Mouse (Mus musculus) liver, postnatal 0 days (tissue): ENCODE results near the gene Gm20388. TPM values are rescaled to one million over a fixed set of nuclear protein-coding genes. Genes with fewer than 3 reads are reported as not detected.

Experiments
- ATAC-seq: fragments of 200-750 bp; cut with Nextera tagmentation; 2 replicates; pipeline ENCODE4 v1.8.0; 2017; ENCODE audit warnings: mild to moderate bottlenecking, moderate library complexity
- DNase-seq: peaks from one replicate; pipeline ENCODE4 v3.0.0-alpha.2; 2016
- H3K27ac ChIP-seq: fragments of 300-500 bp; sonication (generic); 2 replicates; pipeline ENCODE4 v1.5.1; 2014; ENCODE audit warnings: antibody characterized with exemption, moderate library complexity, mild to moderate bottlenecking, low read depth
- H3K27me3 ChIP-seq: fragments of 300-500 bp; sonication (generic); 2 replicates; pipeline ENCODE4 v1.6.1; 2014; ENCODE audit warnings: low read length, control low read depth, mixed read lengths; ENCODE audit not compliant: insufficient read depth
- H3K36me3 ChIP-seq: fragments of 300-500 bp; sonication (generic); replicated peaks from 2 replicates; pipeline ENCODE4 v1.6.1; 2014; ENCODE audit warnings: mild to moderate bottlenecking, control low read depth, low read length, moderate library complexity, mixed read lengths; ENCODE audit not compliant: insufficient read depth
- H3K4me1 ChIP-seq: fragments of 300-500 bp; sonication (generic); 2 replicates; pipeline ENCODE4 v1.6.1; 2014; ENCODE audit warnings: antibody characterized with exemption, mild to moderate bottlenecking, control low read depth; ENCODE audit not compliant: insufficient read depth
- H3K4me2 ChIP-seq: fragments of 300-500 bp; sonication (generic); 2 replicates; pipeline ENCODE4 v1.6.1; 2014; ENCODE audit warnings: low read depth, mild to moderate bottlenecking, low read length, moderate library complexity, mixed read lengths
- H3K4me3 ChIP-seq: fragments of 300-500 bp; sonication (generic); 2 replicates; pipeline ENCODE4 v1.5.1; 2014; ENCODE audit warnings: low read depth, low read length
- H3K9ac ChIP-seq: fragments of 300-500 bp; sonication (generic); replicated peaks from 2 replicates; pipeline ENCODE4 v1.6.1; 2014; ENCODE audit warnings: mild to moderate bottlenecking, moderate library complexity
- H3K9me3 ChIP-seq: fragments of 300-500 bp; sonication (generic); 2 replicates; pipeline ENCODE4 v1.6.1; 2016; ENCODE audit warnings: mild to moderate bottlenecking, control low read depth, low read length, mixed read lengths
- CTCF ChIP-seq: sonication (generic); IDR thresholded peaks from 2 replicates; pipeline ENCODE4 v1.5.1; 2016; ENCODE audit warnings: antibody characterized with exemption, low read depth
- EP300 ChIP-seq: IDR thresholded peaks from 2 replicates; pipeline ENCODE4 v1.6.1; 2016; ENCODE audit warnings: antibody characterized with exemption, low read depth, mild to moderate bottlenecking
- WGBS: fragments of 180-500 bp; shearing (Covaris S2); extraction: QIAGEN DNeasy Blood & Tissue Kit; methylation state at CpG from one replicate; pipeline ENCODE4 v1.1.7; 2014; ENCODE audit not compliant: insufficient replicate concordance; 5-methylcytosine and 5-hydroxymethylcytosine counted together
- polyA plus RNA-seq: library from polyadenylated mRNA; unstranded; fragments of >200 nt; fragmentation: Nextera tagmentation; extraction: Ambion mirVana; gene quantifications from 2 replicates; pipeline ENCODE4 v1.2.1, GENCODE M21; 2015

The Gm20388 gene
- polyA plus RNA-seq, 1 experiment from 2014 or later: not detected

DNA sequence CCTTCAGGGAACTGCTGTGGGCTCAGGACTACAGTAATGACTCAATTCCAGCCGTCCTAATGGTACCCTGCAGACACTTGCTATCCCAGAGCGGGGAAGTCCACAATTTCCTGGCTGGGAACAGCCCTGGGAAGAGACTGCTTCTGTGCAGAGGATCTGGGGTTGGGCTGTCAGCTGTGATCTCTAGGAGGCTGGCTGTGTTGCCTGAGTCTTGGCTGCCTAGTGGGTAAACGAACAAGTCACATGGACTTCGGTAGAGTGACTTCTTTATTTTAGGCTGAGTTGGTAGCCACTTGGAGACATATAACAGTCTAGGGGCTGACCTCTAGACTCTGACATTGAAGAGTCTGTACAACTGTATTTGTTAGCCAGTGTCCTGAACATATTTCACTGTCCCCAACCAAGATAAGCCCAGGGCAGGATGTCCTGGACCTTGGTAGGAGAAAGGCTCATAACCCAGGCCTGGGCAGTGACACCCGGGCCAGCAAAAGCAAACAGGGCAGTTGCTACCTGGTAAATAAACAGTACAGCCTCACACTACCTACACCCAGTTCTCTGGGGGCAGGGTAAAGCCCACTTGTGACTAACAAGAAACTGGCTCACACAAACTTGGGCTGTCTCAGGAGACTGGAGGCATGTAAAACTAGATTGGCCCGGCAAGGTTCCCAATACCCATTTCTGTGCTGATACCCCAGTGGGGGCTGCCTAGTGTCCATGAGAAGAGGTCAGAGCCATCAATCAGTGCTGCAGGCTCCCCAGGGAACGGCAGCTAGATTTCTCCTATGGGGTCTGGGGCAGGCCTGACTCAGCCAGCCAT is 3331.7 kb downstream of the Gm20388 start:
- Histone ChIP-seq H3K36me3 (peaks cover 16% of the 10 kb centered on the region), H3K27me3 (no peaks in the 10 kb centered on the region), H3K4me3 (no peak overlapping the region), H3K27ac (peak overlapping the region; percentile 79), H3K4me1 (peaks cover 21% of the 10 kb centered on the region), H3K4me2 (no peak overlapping the region), H3K9me3 (no peaks in the 10 kb centered on the region), H3K9ac (0 out of 2 replicates have a peak overlapping the region, but pooled peaks have one; percentile 26)
- no peak for DNase-seq
- TF ChIP-seq EP300: no peak
- no peak for TF ChIP-seq CTCF
- peak; percentile 71 for ATAC-seq
- 65% methylated on average over 7 of the region's 7 CpGs for WGBS

DNA sequence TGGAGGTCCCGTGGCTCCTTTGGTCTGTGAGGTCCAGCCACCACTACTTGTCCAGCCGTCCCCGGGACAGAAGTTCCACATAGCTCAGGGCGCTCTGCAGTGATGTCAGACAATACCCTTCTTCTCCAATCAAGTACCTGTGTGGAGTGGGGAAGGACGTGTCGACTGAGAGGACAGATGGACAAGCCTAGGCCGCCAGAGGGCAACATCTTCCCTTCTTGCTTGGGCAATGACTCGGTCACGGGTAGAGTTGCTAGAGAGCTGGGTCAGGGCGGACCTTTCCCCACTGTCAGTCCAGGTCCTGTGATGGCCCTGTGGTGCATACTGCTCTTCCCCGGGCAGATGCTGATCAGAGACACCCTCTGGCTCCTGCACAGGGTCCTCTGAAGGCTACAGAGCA is 3332.4 kb downstream of the Gm20388 start:
- H3K4me2 ChIP-seq: no peak overlapping the region
- no peak overlapping the region for H3K4me3 ChIP-seq
- DNase-seq: peak; percentile 53
- TF ChIP-seq CTCF: peak; percentile 58
- no peak for TF ChIP-seq EP300
- no peaks in the 10 kb centered on the region for H3K9me3 ChIP-seq
- H3K9ac ChIP-seq: no peak overlapping the region
- peak; percentile 15 for ATAC-seq
- H3K27me3 ChIP-seq: no peaks in the 10 kb centered on the region
- H3K27ac ChIP-seq: peak overlapping the region; percentile 79; the same call in 1 of the 2 replicates
- peaks cover 23% of the 10 kb centered on the region for H3K36me3 ChIP-seq
- peaks cover 21% of the 10 kb centered on the region for H3K4me1 ChIP-seq
- WGBS: 64% methylated on average over 11 of the region's 11 CpGs

DNA sequence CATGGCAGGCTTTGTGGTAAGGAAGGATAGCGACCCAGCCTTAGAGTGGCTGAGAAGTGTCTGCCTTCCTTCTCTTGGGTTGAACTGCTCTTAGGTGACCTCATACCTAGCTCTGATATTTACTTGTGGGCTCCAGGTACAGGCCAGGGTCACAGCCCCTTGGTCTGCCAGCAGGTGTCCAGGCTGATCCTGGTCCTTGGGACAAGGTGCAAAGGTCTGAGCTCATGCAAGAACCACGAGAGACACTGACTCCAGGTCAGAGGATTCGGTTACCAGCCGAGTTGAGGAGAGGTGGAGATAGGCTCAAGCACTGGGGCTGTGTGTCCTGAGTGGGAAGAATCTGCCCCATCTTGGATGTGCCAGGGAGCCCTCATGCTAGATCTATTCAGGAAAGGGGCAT is 3333.7 kb downstream of the Gm20388 start:
- 0 out of 2 replicates have a peak overlapping the region, but pooled peaks have one; percentile 16 for H3K9ac ChIP-seq
- H3K4me2 ChIP-seq: no peak overlapping the region
- peaks cover 35% of the 10 kb centered on the region for H3K36me3 ChIP-seq
- TF ChIP-seq EP300: no peak
- no peak for TF ChIP-seq CTCF
- 73% methylated on average over 4 of the region's 4 CpGs for WGBS
- peak overlapping the region; percentile 61; the same call in 1 of the 2 replicates for H3K27ac ChIP-seq
- peaks cover 21% of the 10 kb centered on the region for H3K4me1 ChIP-seq
- DNase-seq (no peak), ATAC-seq (peak; percentile 79)
- H3K9me3 ChIP-seq: no peaks in the 10 kb centered on the region
- no peaks in the 10 kb centered on the region for H3K27me3 ChIP-seq
- no peak overlapping the region for H3K4me3 ChIP-seq

DNA sequence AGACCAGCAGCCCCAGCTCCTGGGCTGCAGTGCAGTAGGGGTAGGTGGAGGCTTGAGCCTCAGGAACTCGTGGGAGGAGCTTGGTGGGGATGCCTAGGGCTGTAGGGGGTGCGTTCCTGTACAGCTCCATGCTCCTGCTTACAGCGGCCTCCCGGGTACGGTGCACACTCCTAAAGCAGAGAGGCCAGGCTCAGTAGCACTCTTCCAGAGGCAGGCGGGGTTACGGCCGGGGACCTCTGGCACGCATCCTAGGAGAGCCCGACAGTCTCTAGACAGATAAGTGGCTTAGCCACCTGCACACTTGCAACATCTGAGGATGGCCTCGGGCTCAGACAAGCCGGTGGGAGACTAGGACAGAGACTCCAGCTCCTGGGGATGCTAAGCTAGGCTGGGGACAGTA is 3334.9 kb downstream of the Gm20388 start:
- WGBS: 92% methylated on average over 12 of the region's 12 CpGs
- Histone ChIP-seq H3K9me3 (no peaks in the 10 kb centered on the region), H3K27me3 (no peaks in the 10 kb centered on the region), H3K4me3 (no peak overlapping the region), H3K9ac (no peak overlapping the region), H3K36me3 (peaks cover 39% of the 10 kb centered on the region), H3K4me2 (no peak overlapping the region), H3K4me1 (peaks cover 21% of the 10 kb centered on the region), H3K27ac (no peak overlapping the region)
- TF ChIP-seq CTCF: no peak
- DNase-seq: no peak
- ATAC-seq: no peak

DNA sequence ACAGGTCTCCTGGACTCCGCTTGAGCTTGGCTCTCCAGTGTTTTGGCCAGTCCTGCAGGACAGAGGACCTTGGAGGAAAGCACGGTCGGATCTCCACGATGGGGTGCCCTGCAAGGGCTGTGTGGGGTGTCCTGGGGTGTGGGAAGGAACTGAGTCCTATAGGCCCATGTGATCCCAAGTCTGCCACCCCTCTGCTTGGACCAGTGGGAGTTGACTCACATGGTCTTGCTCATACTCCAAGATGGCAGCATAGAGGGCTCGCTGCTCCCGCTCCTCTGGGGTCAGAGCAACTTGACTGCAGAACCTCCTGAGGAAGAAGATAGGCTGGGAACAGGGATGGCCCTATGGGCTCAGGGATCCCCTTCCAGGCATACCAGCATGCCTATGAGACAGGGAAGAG is 3337.1 kb downstream of the Gm20388 start:
- 90% methylated on average over 6 of the region's 6 CpGs for WGBS
- Histone ChIP-seq H3K4me2 (no peak overlapping the region), H3K4me3 (no peak overlapping the region), H3K27ac (no peak overlapping the region), H3K36me3 (peaks cover 40% of the 10 kb centered on the region), H3K9me3 (no peaks in the 10 kb centered on the region), H3K27me3 (no peaks in the 10 kb centered on the region), H3K9ac (no peak overlapping the region), H3K4me1 (peaks cover 16% of the 10 kb centered on the region)
- ATAC-seq (no peak), DNase-seq (no peak)
- TF ChIP-seq EP300: no peak

DNA sequence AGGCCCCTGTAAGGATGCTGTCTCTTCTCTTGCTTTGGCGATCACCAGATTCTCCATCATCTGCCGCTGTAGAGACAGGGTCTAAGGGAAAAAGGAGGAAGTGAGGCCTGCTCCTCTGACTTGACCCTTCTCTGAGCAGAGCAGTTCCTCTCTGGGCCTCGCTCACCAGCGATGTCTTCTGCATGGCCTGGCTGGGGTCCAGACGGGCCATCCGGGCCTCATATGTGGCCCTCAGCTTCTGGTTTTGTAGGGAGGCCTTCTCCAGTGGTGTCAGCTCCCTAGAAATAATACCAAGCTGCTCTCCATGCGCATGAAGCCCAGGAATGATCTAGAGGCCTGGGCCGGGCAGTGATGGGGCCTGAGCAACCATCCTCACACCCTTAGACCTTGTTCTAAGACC is 3338.0 kb downstream of the Gm20388 start:
- DNase-seq (no peak), ATAC-seq (no peak)
- peaks cover 40% of the 10 kb centered on the region for H3K36me3 ChIP-seq
- no peaks in the 10 kb centered on the region for H3K27me3 ChIP-seq
- H3K9ac ChIP-seq: no peak overlapping the region
- no peak for TF ChIP-seq EP300
- TF ChIP-seq CTCF: no peak
- H3K4me1 ChIP-seq: peaks cover 16% of the 10 kb centered on the region
- H3K4me2 ChIP-seq: no peak overlapping the region
- H3K4me3 ChIP-seq: no peak overlapping the region
- WGBS: 65% methylated on average over 8 of the region's 8 CpGs
- H3K27ac ChIP-seq: no peak overlapping the region
- no peaks in the 10 kb centered on the region for H3K9me3 ChIP-seq
